Mouse (Mus musculus): Measurements from ENCODE around the gene Zfp398.
"Not testable (repeated sequence)": the region's sequence is repeated elsewhere in the genome, so short reads cannot be mapped to it uniquely, and the experiment has no call there.

The Zfp398 gene

DNA sequence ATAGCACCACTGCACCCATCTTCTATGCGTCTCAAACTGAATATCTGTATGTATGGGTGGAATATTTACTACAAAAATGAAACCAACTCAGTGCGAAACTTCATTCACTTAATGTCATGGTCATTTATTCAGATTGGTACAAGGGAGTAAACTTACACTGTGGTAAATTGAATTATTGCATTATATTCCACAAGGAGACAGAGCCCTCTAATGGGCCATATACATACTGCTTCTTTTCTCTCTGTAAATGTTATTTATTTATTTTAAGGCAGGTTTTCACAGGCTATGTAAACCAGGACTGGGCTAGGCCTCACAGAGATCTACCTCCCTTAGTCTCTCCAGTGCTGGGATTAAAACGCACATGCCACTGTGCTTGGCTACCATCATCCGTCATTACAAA, 8.0 kb upstream of the Zfp398 start:
- DNase-seq: no peak

- DNase-seq: no peak
Observed at GRCm38 (mm10) chr6:47828950-47829349, 6.5 kb upstream of the Zfp398 start.

GRCm38 (mm10) chr6:47830104-47831078, 5.1 kb upstream of the Zfp398 start, which contains the start of gene Zfp786:
Zfp786 (minus strand) TSS chr6:47830867.
- peak; percentile 96 to 97 for DNase-seq

GRCm38 (mm10) chr6:47832220-47832619, 3.2 kb upstream of the Zfp398 start:
- no peak for DNase-seq

DNA sequence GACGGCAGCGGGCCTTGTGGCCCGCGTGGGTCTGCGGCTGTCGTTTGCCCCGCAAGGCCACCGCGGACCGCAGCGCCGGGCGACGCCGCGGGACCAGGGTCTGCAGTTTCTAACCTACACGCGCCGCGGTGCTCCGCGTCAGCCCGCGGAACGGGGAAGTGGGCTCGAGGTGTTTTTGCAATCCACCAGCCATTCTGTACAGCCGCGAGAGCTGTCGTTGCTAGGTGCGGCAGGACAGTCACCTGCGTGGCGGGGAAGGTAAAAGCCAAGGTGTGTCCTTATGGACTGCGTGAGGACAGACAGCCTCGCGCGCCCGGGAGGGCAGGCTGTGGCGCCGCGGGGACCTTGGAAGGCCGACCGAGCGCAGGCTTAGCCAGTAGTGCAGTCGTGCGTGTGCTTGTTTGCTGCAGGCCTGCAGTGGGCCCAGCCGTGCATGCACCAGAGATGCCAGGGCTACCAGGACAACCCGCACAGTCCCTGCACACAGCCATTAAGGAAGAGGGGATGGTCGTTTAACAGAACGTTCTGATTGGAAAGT, 592 bp downstream of the Zfp398 start:
- DNase-seq: peak; percentile 69 to 79

DNA sequence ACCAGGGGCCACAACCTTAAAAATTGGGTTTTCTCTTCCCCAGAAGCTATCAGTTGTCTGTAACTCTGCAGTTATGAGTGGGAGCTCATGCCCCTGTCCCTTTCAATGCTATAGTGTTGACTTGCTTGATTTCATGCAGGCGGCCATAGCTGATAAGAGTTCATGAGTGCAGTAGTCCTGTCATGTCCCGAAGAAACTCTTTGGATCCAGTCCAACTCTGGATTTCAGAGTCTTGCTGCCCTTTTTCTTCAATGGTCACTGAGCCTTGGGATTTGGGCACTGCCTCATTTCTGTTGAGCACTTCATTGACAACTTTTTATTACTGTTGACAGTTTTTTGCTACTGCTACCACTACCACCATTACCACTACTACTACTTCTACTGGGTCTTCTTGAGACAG, 2.2 kb downstream of the Zfp398 start:
- no peak for DNase-seq

GRCm38 (mm10) chr6:47841077-47841476, 5.6 kb downstream of the Zfp398 start:
- DNase-seq: no peak

- DNase-seq: no peak
Observed at GRCm38 (mm10) chr6:47841831-47842230, 6.4 kb downstream of the Zfp398 start.

DNA sequence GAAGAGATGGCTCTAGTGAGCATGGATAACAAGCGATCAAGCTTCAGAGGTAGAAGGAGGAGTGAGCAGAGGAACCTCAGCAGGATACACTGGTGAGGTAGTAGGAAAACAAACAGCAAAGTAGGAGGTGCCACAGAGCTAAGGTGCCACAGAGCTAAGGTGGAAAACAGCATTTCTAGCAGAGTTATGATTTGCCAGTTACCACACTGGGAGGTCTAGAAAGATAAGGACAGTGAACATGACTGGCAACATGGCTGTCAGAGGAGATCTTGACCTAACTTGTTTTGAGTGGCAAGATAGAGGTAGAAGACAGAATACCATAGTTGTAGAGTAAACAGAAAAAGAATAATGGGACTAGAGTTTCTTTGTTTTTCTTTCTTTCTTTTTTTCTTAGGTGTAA, 6.9 kb downstream of the Zfp398 start:
- no peak for DNase-seq

GRCm38 (mm10) chr6:47845779-47846178, 10.3 kb downstream of the Zfp398 start:
- no peak for DNase-seq

DNA sequence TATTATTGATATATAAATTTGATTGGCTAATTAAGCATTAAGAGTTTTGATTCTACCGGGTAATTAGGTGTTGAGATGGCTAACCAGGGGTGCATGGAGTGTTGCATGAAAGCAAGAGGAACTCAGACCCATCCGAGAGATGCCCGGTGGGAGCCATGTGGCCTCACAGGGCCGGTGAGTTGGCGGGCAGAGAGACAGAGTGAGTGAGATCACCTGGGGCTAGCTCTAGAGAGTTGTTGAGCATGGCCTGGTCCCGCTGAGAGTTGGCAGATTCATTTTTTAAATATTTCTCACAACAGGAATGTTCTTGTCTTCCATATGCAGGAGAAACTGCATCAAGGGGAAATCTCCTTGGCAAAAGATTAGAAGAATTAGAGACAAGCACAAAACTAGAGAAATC, 21.8 kb downstream of the Zfp398 start:
- DNase-seq: no peak

- DNase-seq: not testable (repeated sequence)
Observed at GRCm38 (mm10) chr6:47857729-47858128, 22.3 kb downstream of the Zfp398 start.

DNA sequence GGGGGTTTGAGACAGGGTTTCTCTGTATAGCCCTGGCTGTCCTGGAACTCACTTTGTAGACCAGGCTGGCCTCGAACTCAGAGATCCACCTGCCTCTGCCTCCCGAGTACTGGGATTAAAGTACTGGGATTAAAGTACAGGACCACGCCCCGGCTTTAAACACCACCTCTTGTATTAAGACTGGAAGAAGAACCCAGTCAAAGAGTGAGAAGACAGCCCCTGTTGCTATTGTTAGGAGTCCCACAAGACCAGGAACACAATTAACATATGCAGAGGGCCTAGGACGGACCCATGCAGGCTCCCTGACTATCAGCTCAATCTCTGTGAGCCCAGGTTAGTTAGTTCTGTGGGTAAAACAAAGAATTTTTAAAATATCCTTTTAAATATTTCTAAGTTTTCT, 36.8 kb downstream of the Zfp398 start:
- no peak for DNase-seq

DNA sequence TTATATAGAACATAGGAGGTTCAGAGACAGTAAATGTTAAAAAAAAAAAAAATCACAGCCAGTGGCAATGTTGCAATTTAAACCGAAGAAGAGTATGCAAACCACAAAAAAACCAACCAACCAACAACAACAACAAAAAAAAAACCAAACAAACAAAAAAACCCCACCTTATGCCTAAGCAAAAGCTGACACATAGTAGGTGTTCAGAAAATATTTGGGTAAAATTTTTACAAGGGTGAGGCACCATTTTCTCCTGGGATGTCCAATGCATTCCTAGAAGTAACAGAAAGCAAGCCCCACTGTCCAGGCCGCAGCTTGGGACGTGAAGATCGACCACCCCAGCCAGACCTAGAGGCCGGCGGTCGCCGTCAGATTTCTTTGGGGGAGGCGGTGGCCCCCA, 41.6 kb downstream of the Zfp398 start, which contains the start of gene Zfp282:
TSS of gene Zfp282 (plus strand) at position 147 of the 400 bp plus-strand sequence.
- DNase-seq: no peak

GRCm38 (mm10) chr6:47877461-47878132, 42.1 kb downstream of the Zfp398 start:
- peak; percentile 92 to 95 for DNase-seq

DNA sequence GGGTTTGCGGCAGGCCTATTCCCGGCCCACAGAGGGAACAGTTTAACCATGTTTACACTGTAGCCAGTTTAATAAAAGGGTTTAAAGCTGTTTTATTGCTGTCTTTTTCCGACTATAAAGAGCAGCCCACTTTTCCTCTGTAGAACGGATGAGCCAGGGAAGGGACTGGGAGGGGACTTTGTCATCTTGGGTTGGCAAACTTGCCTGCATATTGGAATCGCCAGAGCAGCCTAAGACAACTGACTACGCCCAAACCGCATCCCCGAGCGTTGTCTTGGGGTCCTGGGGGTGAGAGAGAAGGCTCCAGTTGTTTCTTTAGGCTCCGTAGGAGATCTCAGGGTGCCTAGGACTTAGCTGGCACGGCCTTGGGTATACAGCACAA, 42.7 kb downstream of the Zfp398 start:
- no peak for DNase-seq

- peak in 1 of 2 experiments; percentile 6 for DNase-seq
Observed at GRCm38 (mm10) chr6:47878593-47878992, 43.1 kb downstream of the Zfp398 start.

DNA sequence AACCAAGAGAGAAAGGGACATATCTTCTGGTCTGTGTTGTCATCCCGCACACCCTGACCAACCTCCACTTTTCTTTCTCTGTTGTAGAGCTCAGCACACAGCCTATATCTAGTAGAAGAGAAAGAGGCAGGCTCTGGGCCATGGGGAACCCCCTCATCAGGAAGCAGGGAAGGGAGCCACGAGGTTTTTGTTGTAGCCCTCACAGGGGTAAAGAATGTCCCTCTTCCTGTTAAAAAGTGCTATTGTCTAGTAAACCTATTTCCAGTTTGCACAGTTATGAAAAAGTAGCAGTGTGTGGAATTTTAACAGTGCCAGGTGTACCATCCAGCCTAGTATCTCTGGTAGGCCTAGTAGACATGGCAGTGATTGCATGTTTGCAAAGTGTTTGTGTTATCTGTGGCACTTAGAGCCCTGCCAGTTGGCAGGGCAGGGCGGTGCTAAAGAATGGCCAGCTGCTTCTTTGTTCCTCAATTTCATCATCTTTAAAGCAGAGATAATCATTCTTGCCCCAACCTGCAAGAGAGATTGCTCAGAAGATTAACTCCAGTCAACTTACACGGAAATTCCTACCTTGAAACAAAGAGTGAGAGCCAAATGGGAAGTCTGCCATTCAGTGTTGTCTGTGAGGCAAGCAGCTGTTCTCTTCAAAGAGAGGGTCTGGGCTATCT, 43.7 kb downstream of the Zfp398 start:
- no peak for DNase-seq

DNA sequence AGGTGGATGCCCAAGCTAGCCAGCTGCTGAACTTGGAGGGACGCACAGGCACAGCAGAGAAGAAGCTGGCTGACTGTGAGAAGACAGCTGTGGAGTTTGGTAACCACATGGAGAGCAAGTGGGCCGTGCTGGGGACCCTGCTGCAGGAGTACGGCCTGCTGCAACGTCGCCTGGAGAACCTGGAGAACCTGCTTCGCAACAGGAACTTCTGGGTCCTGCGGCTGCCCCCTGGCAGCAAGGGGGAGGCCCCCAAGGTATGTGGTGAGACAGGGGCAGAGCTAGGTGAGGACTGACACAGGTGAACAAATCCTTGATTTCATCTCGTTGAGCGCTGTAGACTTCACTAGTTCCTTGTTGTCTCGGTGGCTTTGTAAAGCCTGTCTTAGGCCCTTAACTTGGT, 44.7 kb downstream of the Zfp398 start:
- no peak for DNase-seq

DNA sequence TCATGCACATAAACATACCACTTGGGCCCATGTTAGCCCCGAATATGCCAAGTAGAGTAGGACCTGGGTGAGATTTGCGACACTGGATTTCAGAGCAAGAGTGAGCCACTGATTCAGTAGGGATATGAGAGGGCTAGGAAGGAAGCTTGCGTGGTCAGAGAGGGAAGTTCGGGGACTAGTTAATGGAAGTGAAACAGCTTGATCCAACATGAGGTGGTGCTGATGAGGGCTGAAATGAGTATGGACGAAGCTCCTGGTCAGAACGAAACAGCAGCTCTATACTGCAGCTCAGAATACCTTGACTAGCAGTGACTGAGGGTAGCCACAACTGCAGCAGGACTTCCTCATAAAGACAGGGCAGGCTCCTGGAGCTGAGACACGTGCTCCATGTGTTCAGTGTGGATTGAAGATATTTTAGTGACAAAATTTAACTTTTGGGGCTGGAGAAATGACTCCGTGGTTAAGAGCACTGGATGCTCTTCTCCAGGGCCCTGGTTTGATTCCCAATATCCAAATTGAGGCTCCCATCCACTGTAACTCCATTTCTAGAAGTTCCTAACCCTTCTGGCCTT, 53.4 kb downstream of the Zfp398 start:
- no peak for DNase-seq

- no peak for DNase-seq
Observed at GRCm38 (mm10) chr6:47899416-47899815, 64.0 kb downstream of the Zfp398 start.

DNA sequence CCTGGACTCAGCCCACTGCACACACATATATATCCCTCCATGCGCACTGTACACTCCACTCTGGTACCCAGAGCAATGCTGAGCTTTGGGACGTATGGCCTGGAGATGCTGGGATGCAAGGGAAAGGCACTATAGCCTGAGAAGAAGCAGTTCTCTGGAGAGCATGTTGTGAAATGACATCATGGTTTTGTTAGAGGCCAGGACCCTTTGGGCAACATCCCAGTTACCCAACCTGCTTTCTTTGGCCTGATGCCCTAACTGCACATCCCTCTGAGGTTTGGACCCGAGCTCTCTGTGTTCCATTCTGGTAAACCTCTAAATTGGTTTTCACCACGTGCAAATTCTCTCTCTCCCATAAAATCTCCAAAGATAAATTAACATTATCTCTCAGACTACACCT, 68.1 kb downstream of the Zfp398 start:
- DNase-seq: no peak

GRCm38 (mm10) chr6:47904361-47904760, 68.9 kb downstream of the Zfp398 start:
- DNase-seq: no peak

All from kidney, postnatal 4 days (tissue).